Mouse (Mus musculus) urinary bladder, postnatal 25 days (tissue): Measurements from ENCODE around the gene Olfr1262.

ENCODE experiments used
- DNase-seq: peaks from one replicate; pipeline ENCODE4 v3.0.0; 2022; ENCODE audit warnings: low spot score

Gene Olfr1262

GRCm38 (mm10) chr2:89999845-90000244, at the start of gene Olfr1262:
Gene Olfr1262, plus strand, starts transcription at chr2:90000145.
- DNase-seq = no peak

DNA sequence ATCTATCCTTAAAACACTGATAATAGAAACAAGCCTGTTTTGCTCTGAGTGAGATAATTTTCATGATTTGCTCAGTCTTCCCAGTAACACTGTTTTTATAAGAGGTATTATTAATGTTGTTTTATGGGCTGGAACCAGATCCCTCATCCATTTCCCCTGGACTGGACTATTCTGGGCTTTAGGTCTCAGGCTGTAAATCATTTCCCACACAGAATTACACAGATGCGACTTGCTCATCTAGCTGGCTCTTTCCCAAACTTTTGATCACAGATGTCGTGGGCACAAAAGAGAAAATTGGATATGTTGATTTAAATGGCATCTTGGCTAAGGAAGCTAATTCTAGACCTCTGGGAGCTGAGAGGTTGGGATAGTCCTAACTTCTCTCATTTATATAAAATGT, 25.8 kb upstream of the Olfr1262 start, which contains the start of gene Olfr1260:
TSS of gene Olfr1260 (plus strand) at position 157 of the 400 bp plus-strand sequence.
- DNase-seq = no peak

DNA sequence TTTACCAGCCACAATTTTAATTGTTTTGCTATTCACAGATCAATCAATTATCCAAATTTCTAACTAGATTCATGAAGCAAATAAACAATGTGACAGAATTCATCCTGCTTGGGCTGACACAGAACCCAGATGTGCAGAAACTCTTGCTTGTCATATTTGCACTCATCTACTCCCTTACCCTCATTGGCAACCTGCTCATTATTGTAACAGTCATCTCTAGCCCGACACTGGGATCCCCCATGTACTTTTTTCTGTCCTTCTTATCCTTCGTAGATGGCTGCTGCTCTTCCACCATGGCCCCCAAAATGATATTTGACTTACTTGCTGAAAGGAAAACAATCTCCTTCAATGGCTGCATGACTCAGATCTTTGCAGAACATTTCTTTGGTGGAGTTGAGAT, 22.2 kb upstream of the Olfr1262 start:
- DNase-seq = no peak

GRCm38 (mm10) chr2:89990921-89991320, 9.0 kb upstream of the Olfr1262 start, which contains the start of gene Olfr1261:
Gene Olfr1261, plus strand, starts transcription at chr2:89991221.
- no peak for DNase-seq

DNA sequence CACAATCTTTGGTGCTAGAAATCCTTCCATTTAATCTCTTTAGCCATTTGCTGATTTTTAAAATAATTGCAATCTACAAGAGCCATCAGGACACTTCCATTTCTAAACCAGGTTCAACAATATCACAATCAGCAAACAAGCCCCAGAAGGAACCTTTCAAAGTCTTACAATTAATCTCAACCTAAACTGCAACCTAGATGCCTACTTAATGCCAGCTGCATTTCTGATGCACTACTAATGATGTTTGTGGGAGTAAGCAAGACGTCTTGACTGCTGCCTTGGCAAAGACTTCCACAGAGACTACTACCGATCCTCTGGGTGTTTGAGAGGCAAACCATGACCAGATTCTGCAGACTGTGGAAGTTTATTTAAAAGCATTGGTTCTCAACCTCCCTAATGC, 11.9 kb downstream of the Olfr1262 start, which contains the start of gene Olfr1263:
TSS of gene Olfr1263 (plus strand) at position 301 of the 400 bp plus-strand sequence.
- DNase-seq = no peak

DNA sequence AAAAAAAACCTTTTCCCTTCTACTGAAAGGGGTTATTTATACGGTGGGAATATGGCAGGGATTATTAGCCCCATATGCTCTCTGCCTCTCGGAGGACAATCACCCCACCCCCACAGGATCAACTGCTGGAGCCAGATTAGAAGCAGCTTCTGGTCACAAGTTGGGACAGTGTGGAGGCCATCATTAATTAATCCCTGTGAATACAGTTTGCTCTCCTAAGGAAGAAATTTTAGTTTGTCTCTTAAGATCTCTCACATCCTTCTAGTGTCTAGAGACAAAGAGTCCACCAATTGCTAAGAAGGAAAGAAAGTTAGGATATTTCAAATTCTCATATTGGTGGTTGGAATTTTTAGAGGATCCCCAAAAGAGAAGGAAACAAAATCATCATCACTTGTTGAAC, 25.5 kb downstream of the Olfr1262 start, which contains the start of gene Olfr1264:
TSS of gene Olfr1264 (minus strand) at position 101 of the 400 bp plus-strand sequence.
- no peak for DNase-seq

GRCm38 (mm10) chr2:90035037-90035436, 35.1 kb downstream of the Olfr1262 start, which contains the start of gene Olfr1265:
Gene Olfr1265, plus strand, starts transcription at chr2:90035337.
- no peak for DNase-seq
